Mouse (Mus musculus) gastrocnemius, postnatal 10 days (tissue): ENCODE data around the gene Nebl. TPM values are rescaled to one million over a fixed set of nuclear protein-coding genes. Genes with fewer than 3 reads are reported as not detected.

Experiments
- DNase-seq: peaks from one replicate; pipeline ENCODE4 v3.0.0; 2021; ENCODE audit warnings: mixed read lengths
- total RNA-seq, 2 experiments: library from RNA; stranded (reverse); gene quantifications; 2 replicates each; pipeline ENCODE4 v1.2.3; 2021

Nebl gene
- total RNA-seq, 2 experiments from 2014 or later, result 1.0 to 1.1 TPM

DNA sequence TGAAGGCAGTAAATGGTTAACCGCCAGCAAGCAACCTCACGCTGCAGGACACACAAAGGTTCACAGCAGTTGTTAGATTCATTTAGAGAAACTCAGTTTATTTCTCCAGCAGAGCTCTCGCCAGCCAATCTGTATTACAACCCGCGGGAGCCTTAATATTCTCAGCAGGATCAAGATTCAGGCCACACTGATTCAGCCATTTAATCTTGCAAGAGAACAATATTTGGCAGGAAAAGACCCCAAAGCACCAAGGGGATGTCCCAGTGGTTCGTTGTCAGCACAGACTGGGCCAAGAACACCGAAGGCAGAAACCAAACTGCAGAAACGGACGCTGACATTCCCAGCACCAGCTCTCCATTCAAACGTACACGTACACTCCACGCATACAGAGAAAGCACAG is 216.5 kb downstream of the Nebl start:
- no peak for DNase-seq

DNA sequence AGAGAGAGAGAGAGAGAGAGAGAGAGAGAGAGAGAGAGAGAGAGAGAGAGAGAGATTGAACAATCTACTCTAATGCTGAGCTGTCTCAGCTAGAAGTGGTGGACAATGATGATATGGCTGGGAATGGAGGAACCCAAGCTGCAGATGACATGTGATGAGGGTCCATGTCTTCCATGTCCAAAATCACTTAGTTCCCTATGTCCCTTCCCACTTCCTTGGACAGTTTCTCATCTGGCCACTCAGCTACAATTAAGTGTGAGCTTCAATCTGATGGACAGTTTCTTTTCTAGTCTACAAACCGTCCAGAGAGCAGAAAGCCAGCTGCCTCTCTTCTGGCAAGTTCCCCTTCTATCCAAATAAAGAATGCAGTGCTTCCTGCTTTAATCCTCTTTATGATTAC is 221.3 kb downstream of the Nebl start:
- DNase-seq, result no peak

DNA sequence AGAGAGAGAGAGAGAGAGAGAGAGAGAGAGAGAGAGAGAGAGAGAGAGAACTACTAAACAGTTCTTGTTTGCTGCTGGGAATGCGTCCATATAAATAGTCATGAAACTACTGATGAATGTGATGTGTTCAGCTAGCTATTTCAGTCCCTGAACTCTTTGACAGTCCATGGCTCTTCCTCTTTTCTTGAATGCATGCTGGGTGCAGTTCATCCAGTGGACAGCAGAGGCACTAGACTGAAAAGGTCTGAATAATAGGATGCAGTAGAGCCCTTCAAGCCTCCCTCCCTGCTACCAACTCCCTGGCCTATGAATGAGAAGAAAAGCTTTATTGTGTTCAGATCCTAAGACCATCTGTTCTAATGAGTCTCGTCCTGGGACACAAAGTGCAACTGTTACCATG is 223.9 kb downstream of the Nebl start:
- no peak for DNase-seq

DNA sequence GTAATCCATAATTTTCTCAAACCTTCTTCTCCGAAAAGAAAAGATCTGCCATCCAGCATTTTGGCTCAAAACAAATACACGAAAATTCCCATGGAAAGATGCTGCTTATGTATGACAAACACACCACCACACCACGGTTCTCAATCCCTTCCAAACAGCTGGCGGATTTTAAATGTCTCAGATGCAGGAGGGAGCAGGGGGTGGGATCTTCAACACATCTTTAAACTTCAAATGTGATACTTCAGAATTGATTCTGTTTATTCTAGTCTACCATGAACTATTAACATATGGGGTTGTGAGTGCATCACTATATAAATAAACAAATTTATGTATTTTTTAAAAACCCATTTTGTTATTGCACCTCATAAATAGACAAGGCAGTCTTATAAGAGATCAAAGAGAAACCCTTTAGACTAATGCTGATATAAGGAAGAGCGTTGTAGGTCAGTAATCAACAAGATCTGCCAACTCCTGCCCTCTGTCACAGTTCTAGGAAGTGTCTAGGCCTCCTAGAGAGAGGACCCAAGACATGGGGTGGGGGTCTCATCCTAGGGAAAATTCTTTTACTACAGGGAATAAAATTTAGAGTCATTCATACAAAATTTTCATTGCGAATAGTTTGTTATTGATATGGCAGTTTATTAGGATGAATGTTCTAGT is 227.0 kb downstream of the Nebl start:
- DNase-seq, result no peak

DNA sequence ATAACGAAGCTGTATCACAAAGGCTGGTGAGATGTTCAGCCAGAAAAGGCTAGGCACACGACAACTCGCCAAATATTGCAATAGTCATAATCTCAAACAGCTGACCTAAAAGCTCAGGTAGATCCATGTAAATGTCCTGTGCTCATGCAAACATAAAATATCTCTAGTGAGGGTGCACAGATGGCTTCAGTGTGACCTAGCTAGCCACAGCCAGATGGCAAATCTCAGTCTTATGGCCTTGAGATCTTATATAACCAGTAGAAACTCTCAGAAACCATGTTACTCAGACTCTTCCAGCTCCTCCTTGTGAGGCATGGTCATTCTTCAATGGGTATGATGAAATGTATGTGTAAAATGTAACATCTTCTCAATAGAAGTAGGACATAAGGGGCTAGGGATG is 230.2 kb downstream of the Nebl start:
- DNase-seq, result no peak

DNA sequence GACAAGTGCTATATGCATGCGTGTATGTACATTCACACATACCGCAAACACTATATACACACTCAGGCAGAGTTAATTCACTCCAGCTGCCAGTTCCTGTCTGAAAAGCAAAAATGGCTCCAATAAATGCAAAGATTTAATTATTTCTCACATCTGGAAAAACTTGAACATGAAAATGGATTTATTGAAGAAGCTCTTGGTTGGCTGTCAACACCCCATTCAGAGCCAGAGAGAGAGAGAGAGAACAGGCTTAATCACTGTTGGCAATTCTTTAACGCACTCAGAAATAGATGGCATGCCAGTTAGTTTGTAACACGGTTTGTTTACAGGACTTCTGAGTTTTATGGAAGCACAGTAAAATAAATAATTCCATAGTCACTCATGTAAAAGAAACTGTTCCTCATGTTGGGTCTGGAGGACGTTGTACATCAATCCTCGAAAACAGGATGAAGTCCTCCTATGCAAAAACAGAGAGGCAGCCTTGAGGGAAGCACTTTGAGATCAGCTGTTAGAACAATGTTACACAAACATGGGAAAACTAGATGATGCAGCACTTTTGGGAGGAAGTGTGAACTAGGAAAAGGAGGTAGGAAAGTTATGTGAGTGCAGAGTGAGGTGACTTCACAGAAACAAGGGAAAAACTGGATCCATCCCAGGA is 265.6 kb downstream of the Nebl start:
- no peak for DNase-seq

DNA sequence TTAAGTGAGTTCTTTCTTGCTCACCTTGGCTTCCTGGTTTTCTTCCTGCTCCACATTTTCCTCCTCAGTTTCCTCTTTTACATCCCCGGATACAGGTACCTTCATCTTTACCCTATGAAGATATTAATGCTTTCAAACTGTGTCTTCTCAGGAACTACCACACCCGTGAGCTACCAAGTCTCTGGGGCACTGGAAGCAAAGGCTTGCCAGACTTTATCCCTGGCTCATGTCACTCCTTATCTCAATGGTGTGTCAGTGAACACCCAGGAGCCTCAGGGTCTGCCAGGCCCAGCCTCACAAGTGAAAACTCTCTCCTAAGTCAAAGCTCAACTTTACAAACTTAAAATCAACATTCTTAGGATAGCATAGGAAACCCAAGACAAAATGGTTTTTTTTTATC is 270.8 kb downstream of the Nebl start:
- no peak for DNase-seq

DNA sequence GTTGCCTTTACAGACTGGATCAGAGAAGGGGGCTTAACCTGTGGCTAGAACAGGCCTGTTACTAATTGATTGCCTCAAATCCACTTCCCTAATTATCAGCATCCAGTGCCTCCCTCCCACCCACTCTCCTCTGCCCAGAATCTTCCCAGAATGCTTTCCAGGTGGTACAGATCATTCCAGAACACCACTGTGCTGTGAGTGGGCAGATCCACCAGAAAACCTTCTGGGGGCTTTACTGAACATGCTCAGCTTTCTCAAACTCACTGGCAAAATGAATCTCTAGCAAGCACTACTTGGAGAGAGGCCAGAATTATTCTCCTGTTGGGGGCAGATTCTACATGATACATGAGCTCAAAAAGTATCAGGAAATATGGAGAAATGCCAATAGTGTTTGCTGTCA is 277.6 kb downstream of the Nebl start:
- DNase-seq, result no peak

DNA sequence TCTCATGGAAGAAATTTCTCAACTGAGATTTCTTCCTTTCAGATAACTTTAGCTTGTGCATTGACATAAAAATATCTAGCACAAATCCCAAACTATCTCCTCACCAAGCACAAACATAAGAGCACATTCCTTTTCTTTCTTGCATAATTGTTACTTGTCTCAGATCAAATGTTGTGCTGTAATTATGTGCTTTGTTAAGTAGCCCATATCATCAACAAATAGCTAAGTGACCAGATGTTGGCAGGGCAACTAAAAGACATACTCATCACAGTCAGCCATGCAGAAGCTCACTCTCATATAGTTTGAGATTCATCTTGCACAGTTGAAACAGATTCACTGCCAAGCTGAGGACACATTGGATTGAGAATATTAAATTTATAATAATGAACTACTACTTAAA is 282.9 kb downstream of the Nebl start:
- no peak for DNase-seq

DNA sequence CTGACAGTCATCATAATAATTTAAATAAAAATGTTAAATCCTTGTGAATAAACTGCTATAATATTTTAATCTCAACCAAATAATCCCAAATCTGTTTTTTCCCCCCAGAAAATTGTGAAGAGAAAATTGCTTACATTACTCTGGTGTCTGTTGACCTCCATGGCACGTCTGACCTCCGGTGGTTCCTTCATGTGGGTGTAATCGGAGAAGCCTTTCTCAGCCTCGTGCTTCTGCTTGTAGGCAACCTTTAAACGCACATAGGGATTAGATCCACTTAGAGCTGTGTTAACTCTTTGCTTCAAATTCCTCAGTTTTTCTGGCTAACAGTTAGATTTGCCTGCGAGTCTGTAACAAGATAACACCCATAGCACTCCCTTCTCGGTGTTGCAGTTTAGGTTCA is 287.7 kb downstream of the Nebl start:
- DNase-seq, result no peak

DNA sequence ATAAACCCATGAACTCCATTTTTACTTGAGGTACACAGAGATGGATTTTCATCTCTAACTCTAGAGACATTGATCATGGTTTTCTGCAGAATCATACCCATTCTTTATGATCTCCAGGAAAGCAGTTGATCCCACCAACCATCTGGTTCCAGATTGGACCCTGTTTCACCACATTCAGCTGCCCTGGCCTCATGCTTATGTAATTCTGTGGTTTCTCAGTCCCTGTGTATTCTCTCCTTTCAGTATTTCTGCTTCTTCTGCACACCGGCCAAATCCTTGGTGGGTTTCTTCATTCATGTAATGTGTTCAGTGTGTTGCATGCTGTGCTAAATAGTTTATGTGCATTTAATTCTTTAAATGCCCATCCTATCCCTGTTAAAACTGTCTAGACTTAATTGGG is 292.9 kb downstream of the Nebl start:
- DNase-seq, result no peak

DNA sequence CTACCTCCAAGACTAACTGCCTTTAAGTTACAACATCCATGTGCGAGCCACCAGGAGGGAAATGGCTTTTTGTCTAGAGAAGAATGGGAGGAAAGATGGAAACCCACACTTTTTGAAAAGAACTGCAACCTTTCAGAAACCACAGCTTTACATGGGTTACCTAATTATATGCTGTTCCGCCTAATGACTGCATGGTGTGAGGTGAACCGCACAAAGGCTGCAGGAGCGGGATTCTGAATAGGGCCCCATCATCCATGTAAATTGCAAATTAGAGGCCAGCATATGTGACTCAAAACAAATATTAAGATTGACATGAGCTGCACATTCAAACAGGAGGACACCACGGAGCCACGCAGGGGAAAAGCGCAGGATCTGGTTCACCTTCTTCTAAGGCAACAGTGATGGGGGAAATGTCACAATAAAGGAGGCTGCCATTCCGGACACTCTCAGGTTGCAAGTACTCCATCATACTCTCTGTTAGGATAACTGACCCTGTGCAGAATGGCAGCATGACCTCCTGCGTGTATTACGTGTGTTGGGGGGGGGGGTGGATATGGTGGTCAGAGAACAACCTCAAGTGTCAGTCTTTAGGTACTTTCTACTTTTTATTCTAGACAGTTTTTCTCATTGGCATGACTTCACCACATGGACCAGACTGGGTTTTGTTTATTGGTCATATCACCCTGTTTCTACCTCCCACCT is 294.4 kb downstream of the Nebl start:
- no peak for DNase-seq

DNA sequence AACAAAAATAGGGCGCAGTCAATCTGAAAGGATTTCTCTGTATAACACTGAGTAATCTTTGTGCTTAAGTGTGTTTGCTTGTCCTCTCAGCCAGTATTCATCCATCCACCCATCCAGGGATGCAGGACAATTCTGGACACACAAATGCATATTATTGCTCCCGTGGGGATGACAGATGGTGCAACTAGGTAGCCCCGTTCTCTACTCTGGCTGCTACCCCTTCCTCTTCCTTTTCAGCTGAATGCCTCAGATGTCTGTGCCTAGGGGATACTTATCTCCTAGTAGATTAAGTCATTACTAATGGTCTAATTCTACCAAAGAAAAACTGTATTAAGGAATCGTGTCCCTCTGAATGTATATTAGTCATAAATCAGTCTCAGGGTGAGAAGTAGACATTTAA is 296.0 kb downstream of the Nebl start:
- DNase-seq, result no peak

DNA sequence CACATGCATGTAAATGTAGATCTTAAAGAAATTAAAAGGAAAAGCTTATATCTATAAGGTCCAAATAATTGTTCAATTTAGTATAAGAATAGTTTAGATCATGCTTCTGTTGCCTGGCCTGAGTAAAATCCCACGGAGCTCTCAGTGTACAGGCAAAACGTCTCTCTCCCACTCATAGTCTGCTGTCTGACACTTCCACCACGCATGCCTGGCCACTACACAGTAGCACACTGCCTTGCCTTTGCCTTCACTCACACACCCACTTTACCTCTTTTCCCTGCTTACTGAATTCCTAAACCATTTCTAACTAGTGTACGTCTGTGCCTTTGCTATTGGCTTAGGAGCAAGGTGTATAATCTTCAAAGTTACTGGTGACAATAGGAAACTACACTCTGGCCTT is 302.2 kb downstream of the Nebl start:
- DNase-seq, result no peak

DNA sequence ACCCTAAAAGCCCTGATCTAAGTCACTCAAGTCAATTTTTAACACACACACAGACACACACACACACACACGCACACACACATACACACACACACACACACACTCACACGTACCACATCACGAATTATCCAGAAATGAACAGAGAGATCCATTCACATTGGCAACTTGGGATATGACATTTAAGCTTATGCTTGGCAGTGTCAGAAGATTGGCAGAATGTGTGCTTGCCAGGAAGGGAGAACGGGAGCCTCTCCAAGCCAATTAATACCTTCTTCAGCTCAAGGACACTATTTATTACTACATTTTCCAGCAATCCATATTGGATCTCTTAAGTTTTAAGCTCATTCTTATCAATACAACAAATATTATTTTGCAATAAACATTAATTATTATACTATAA is 303.1 kb downstream of the Nebl start:
- DNase-seq, result no peak

DNA sequence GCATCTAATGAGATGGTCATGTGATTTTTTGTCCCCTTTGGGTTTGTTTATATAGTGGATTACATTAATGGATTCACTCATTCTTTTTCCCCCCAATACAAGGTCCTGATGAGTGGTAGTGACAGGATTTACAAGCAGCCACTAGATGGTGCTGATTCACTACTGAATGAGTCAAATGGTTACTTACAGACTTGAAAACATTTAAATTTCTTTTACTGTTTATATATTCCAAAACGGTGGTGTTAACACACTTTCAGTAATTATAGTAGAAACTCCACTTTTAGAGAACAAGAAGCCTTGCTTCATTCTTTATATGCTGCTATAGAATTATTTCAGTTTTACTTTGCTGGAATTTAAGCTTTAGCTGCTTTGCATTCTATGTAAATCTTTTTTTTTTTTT is 308.3 kb downstream of the Nebl start:
- no peak for DNase-seq

DNA sequence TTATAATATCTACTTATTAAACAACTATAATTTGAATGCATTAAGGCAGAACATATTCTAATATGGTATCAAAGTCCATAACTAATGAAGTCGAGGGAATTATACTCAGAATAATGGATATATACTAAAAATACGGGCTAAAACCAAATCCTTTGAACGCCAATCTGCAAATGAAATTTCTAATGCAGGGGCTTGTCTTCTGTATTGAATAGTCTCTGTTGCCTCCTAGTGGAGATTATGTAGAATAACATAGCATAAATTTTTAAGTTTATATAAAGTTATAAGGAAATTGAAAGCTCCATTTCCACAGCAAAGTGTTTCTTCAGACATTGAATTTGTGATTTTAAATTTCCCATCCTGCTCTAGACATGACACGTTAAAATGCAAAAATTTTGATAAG is 315.9 kb downstream of the Nebl start:
- DNase-seq, result no peak

DNA sequence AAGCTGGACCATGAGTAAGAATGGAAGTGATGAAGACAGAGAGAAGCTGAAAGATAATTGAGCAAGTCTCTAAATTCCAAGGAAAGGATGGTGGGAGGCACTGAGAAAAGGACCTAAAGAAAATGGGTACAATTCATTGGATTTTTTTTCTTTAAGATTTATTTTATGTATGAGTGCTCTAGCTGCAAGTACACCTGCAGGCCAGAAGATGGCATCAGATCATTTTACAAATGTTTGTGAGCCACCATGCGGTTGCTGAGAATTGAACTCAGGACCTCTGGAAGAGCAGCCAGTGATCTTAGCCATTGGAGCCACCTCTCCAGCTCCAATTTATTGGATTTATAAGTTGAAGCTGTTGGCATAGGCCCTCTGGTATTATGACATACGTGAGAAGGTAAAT is 316.9 kb downstream of the Nebl start:
- no peak for DNase-seq

DNA sequence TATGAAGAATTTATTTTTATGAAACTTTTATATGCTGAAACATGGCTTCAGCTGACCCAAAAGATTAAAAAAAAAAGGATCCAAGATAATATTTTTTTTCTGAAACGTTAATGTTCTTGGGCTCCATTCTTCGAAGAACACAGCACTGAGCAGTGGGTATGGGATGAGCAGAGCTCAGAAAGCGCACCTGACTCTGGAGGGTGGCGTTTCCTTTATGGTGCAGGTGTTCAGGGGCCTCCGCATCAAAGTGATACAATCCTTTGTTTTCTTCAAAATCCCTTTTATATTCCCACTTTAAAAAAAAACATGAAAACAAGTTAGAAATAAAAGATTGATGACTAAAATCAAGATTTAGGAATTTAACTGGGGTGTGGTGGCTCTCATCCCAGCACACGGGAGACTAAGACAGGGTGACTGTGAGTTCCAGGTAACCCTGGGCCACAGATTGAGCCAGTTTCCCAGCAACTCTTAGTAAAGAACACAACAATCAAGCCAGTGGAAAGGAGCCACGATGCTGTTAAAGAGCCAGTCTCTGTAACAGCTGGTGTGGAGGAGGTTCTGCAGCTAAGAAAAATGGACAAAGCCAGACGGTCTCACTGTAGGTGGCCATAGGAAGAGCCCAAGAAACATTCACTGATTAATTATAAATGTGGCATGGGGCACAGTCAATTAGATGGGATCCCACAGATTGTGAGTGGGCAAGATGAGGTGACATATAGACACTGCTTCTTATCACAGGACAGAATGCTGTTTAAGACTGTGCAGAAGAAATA is 317.6 kb downstream of the Nebl start:
- no peak for DNase-seq

DNA sequence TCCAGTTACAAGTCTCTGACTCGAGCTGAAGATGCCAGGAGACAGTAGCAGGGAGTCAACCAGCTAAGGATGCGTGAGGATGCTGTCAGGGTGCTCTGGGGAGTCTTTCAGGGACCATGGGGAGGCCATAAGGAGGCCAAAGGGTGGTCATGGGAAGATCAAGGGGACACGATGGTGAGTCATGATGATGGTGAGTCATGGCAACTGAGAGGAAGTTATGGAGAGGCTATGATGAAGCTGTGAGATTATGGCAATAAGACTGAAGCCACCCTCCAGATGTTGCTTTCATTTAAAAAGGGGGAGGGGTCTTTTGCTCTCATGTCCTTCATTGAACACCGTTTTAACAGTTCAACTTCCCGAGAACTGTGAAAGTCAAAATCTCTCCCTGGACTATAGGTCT is 322.0 kb downstream of the Nebl start:
- DNase-seq, result no peak

DNA sequence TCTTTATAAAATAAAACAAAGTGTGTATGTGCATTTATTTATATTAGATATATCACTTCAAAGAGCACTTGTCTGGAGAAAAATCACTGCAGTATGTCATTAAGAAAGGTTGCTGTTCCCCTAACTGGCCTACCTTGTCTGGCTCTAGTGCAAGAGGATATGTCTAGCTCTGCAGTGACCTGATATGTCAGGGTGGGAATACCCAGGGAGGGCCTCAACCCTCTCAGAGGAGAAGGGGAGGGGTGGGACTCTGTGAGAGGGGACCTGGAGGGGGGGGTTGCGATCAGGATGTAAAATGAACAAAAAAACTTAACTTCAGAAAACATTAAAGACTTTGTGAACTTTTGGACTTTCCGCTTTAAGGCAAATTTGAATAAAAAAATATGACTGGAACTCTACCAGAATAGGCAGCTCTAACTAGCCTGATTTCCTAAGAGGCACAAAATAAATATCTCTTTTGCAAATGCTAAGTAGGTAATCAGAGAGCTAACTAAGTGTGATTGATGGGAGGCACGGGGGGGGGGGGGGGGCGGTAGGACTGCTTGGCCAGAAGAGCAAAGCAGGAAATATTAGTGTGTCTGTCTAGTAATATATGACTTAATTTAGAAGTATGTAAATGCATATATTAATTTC is 325.2 kb downstream of the Nebl start:
- DNase-seq, result no peak

DNA sequence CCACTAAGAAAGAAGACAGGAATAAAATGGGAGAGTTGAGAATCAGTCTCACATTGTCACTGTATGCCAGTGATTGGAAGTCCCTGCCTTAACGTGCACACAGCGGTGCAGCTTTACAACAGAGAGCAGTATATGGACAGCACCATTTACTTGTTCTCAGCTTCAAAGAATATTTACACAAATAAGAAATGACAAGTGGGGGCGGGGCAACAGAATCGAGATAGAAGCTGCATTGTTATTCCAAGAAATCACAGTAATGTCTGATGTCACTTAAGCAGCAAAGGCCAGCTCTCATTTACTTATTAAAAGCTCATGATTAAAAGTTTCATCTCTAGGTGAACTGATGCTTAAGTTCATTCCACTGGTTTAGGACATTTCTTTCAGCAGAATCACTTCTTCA is 328.8 kb downstream of the Nebl start:
- no peak for DNase-seq

DNA sequence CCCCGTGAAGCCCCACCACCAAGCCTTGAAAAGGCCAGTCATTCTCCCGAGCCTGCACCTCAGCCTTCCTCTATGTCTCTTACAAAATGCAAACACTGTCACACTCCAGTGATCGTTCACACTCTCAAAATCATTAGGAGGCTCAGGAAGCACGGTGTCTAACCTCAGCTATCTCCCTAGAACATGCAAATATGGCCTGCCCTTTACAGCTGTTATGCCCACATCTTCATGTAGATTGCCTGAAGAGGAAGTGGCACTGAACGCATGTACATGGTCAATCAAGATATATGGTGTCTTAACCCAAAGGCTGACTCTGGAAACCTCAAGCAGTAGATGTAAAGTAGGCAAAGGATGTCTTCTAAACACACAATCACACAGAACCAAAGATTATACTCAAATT is 335.0 kb downstream of the Nebl start:
- DNase-seq, result no peak
